Mouse (Mus musculus) thymus, adult 2 months (tissue): ENCODE data around the gene Apopt1.

Experiments
- CTCF ChIP-seq: fragments of 200-500 bp; IDR thresholded peaks from 2 replicates; pipeline ENCODE4 v1.5.1; 2012; ENCODE audit warnings: mild to moderate bottlenecking, control low read depth, low read length, moderate library complexity, borderline replicate concordance; ENCODE audit not compliant: control insufficient read depth, poor library complexity, insufficient read depth; ENCODE audit errors: extremely low read depth
- POLR2A ChIP-seq: fragments of 200-500 bp; IDR thresholded peaks from 2 replicates; pipeline ENCODE4 v1.6.1; 2012; ENCODE audit warnings: mild to moderate bottlenecking, low read length, control low read depth, moderate library complexity; ENCODE audit not compliant: control insufficient read depth, poor library complexity, insufficient read depth; ENCODE audit errors: extremely low read depth

- TF ChIP-seq CTCF, result no peak
- TF ChIP-seq POLR2A, result no peak
Measured at GRCm38 (mm10) chr12:111762620-111763280, 49.7 kb downstream of the Apopt1 start.
